8 mouse cellular contexts compared by ENCODE assay signal in the genomic region with DNA sequence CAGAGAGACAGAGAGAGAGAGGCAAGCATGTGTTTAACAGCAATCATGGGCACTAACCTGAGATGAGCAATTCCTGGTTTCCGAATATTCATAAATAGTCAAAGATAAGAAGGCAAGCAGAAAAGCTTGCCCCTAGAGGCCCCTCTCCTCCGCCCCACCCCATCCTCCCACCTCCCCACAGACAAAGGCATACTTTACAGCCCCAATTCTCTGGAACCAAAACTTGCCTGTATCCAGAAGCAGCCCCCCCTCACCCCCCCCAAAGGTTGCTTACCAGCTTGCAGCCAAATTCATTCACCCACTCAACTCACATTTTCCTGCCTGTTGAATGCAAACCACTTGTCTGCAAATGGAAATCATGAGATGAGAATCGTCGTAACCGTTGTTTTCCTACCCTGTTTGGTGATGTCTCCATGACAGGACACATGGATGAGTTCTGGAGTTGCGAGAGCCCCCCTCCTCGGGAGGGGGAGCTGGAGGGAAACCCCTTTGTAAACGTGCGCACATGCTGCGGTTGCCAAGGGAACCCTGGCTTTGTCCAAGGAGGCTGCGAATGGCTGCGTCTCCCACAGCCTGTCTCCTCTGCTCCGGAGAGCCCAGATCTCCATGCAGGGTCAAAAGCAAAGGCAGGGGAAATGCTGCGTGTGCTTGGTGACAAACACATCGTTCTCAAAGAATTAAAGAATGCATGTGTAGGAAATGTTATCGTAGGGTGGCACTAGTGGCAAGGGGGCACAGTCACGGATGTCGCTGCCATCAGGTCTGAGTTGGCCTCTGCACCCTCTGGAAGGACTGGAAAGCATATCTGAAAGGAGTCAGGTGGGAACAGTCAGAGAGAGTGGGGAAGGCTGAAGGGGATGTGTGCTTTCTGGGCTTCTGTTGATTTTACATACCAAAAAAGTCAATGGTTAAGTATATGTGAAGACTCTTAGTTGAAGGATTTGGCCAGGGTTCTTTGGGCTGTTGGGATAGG.
A peak's percentile ranks its signal among the peaks of the same experiment; 100 is the strongest.
DNase-seq lines count a peak whose midpoint lies in the region; ATAC-seq lines count a peak whose summit lies in the region.
"Had no signal": no experiment of that assay in that cellular context is flagged by ENCODE, and none has a peak within 500 bp of the region (broad histone marks: within the 10 kb centered on the region; RNA-seq: fewer than 3 reads in every experiment).

No protein-coding gene starts in this region.

- 55% methylated on average over 18 of the region's 18 CpGs for WGBS in limb, embryonic 12.5 days
- 58% methylated on average over 18 of the region's 18 CpGs for WGBS in limb, embryonic 10.5 days
- WGBS in forebrain, embryonic 10.5 days = 34% methylated on average over 18 of the region's 18 CpGs

- no peaks in the 10 kb centered on the region for H3K9me3 ChIP-seq in limb, embryonic 12.5 days
- no peaks in the 10 kb centered on the region for H3K9me3 ChIP-seq in limb, embryonic 10.5 days (replicated peaks)
- no peaks in the 10 kb centered on the region for H3K9me3 ChIP-seq in forebrain, embryonic 10.5 days
- H3K9me3 ChIP-seq: limb, embryonic 15.5 days had no signal

- no peaks in the 10 kb centered on the region for H3K36me3 ChIP-seq in limb, embryonic 12.5 days
- no peaks in the 10 kb centered on the region for H3K36me3 ChIP-seq in limb, embryonic 10.5 days
- H3K36me3 ChIP-seq in forebrain, embryonic 10.5 days (replicated peaks) = no peaks in the 10 kb centered on the region
- H3K36me3 ChIP-seq: limb, embryonic 15.5 days had no signal

- peaks cover 32% of the 10 kb centered on the region for H3K27me3 ChIP-seq in limb, embryonic 12.5 days
- 0 out of 2 replicates have a peak, but pooled peaks cover 6% of the 10 kb centered on the region for H3K27me3 ChIP-seq in limb, embryonic 10.5 days (ENCODE audit: low read depth, poor library complexity, severe bottlenecking)
- H3K27me3 ChIP-seq in forebrain, embryonic 10.5 days (ENCODE audit: poor library complexity, severe bottlenecking) = peaks cover 25% of the 10 kb centered on the region
- H3K27me3 ChIP-seq: limb, embryonic 15.5 days had no signal

- ATAC-seq in limb, embryonic 12.5 days (ENCODE audit: insufficient number of reproducible peaks, insufficient read depth, low FRiP score, low TSS enrichment, low read depth) = no peak
- no peak for ATAC-seq in frontal cortex, adult (ENCODE audit: low TSS enrichment)

- no peak for DNase-seq in limb, embryonic 10.5 days (ENCODE audit: low spot score)
- DNase-seq in forebrain, embryonic 10.5 days (ENCODE audit: extremely low spot score, low spot score) = peak; percentile 68
- DNase-seq in mesoderm, embryonic 11.5 days (ENCODE audit: low read depth, low spot score) = peak; percentile 31
- peak; percentile 37 for DNase-seq in right cerebral cortex, postnatal 14 days
- no peak for DNase-seq in thymus, postnatal 14 days

- H3K9ac ChIP-seq in limb, embryonic 12.5 days (replicated peaks) = no peak overlapping the region
- H3K9ac ChIP-seq: limb, embryonic 15.5 days had no signal

- no peaks in the 10 kb centered on the region; the same call in 1 of the 2 replicates for H3K4me1 ChIP-seq in limb, embryonic 12.5 days (replicated peaks)
- no peaks in the 10 kb centered on the region for H3K4me1 ChIP-seq in limb, embryonic 10.5 days
- peaks cover 23% of the 10 kb centered on the region for H3K4me1 ChIP-seq in forebrain, embryonic 10.5 days
- H3K4me1 ChIP-seq: limb, embryonic 15.5 days had no signal

- H3K27ac ChIP-seq in limb, embryonic 12.5 days = no peak overlapping the region
- H3K27ac ChIP-seq in limb, embryonic 10.5 days = no peak overlapping the region
- H3K27ac ChIP-seq in forebrain, embryonic 10.5 days = peak overlapping the region; percentile 68
- H3K27ac ChIP-seq: limb, embryonic 15.5 days had no signal

- no peak overlapping the region for H3K4me3 ChIP-seq in limb, embryonic 12.5 days (replicated peaks)
- no peak overlapping the region for H3K4me3 ChIP-seq in limb, embryonic 10.5 days
- H3K4me3 ChIP-seq in forebrain, embryonic 10.5 days = peak overlapping the region; percentile 42
- H3K4me3 ChIP-seq: limb, embryonic 15.5 days had no signal

- peak overlapping the region; percentile 19; the same call in 1 of the 2 replicates for H3K4me2 ChIP-seq in limb, embryonic 12.5 days
- H3K4me2 ChIP-seq: limb, embryonic 15.5 days had no signal

Comparison
In these comparisons a context has a peak if more than half of its experiments do, and no peak if none do; other contexts are left out.
1. DNase-seq: peak in forebrain, embryonic 10.5 days (single experiment), mesoderm, embryonic 11.5 days (single experiment) and right cerebral cortex, postnatal 14 days (single experiment); none in limb, embryonic 10.5 days (single experiment) and thymus, postnatal 14 days (single experiment).